Mouse (Mus musculus): ENCODE measurements around the gene Slco3a1. TPM values are rescaled to one million over a fixed set of nuclear protein-coding genes. Genes with fewer than 3 reads are reported as not detected.

The Slco3a1 gene
- 42.8 and 51.8 TPM in 2 replicates for polyA plus RNA-seq (2015; fragmentation: Nextera tagmentation; extraction: Ambion mirVana)

GRCm38 (mm10) chr7:74554608-74555311, at the start of gene Slco3a1:
Slco3a1 (minus strand) TSS chr7:74554780.
- Histone ChIP-seq H3K9ac (replicated peaks; ENCODE audit: low read depth) (peak within 1 kb of the TSS; percentile 52), H3K36me3 (ENCODE audit: insufficient read depth, low read length) (no peaks in the 10 kb centered on the region), H3K4me3 (ENCODE audit: low read depth, low read length) (peak within 1 kb of the TSS; percentile 70), H3K27ac (ENCODE audit: low read length) (peak within 1 kb of the TSS; percentile 63), H3K9me3 (ENCODE audit: low read length) (no peaks in the 10 kb centered on the region), H3K4me2 (replicated peaks; ENCODE audit: low read depth, low read length) (peak within 1 kb of the TSS; percentile 89), H3K4me1 (ENCODE audit: insufficient read depth, low read depth, low read length) (peaks cover 4% of the 10 kb centered on the region; the same call in 1 of the 2 replicates), H3K27me3 (replicated peaks; ENCODE audit: insufficient read depth, low read length) (0 out of 2 replicates have a peak, but pooled peaks cover 4% of the 10 kb centered on the region)
- ATAC-seq (peak; percentile 84), DNase-seq (ENCODE audit: low spot score) (peak; percentile 80)
- WGBS = under 1% methylated on average over 49 of the region's 66 CpGs
- TF ChIP-seq CTCF (IDR thresholded peaks at IDR 0.05) = peak; percentile 75
- no peak for TF ChIP-seq EP300 (IDR thresholded peaks at IDR 0.05)

- H3K4me3 ChIP-seq (ENCODE audit: low read depth, low read length) = no peak overlapping the region
- H3K9ac ChIP-seq (replicated peaks; ENCODE audit: low read depth) = no peak overlapping the region
- TF ChIP-seq CTCF (IDR thresholded peaks at IDR 0.05) (no peak), EP300 (IDR thresholded peaks at IDR 0.05) (no peak)
- H3K27me3 ChIP-seq (replicated peaks; ENCODE audit: insufficient read depth, low read length) = no peaks in the 10 kb centered on the region
- H3K36me3 ChIP-seq (ENCODE audit: insufficient read depth, low read length) = no peaks in the 10 kb centered on the region
- no peak overlapping the region for H3K27ac ChIP-seq (ENCODE audit: low read length)
- 87% methylated on average over 5 of the region's 5 CpGs for WGBS
- no peaks in the 10 kb centered on the region for H3K4me1 ChIP-seq (ENCODE audit: insufficient read depth, low read depth, low read length)
- no peaks in the 10 kb centered on the region for H3K9me3 ChIP-seq (ENCODE audit: low read length)
- no peak for DNase-seq (ENCODE audit: low spot score)
- no peak overlapping the region for H3K4me2 ChIP-seq (replicated peaks; ENCODE audit: low read depth, low read length)
- ATAC-seq = no peak
These were observed 46.4 kb upstream of the Slco3a1 start for GRCm38 (mm10) chr7:74600996-74601395.

- no peak for ATAC-seq
- Histone ChIP-seq H3K27me3 (replicated peaks; ENCODE audit: insufficient read depth, low read length) (no peaks in the 10 kb centered on the region), H3K4me2 (replicated peaks; ENCODE audit: low read depth, low read length) (no peak overlapping the region), H3K4me1 (ENCODE audit: insufficient read depth, low read depth, low read length) (no peaks in the 10 kb centered on the region), H3K4me3 (ENCODE audit: low read depth, low read length) (no peak overlapping the region), H3K9me3 (ENCODE audit: low read length) (no peaks in the 10 kb centered on the region), H3K9ac (replicated peaks; ENCODE audit: low read depth) (no peak overlapping the region), H3K27ac (ENCODE audit: low read length) (no peak overlapping the region), H3K36me3 (ENCODE audit: insufficient read depth, low read length) (no peaks in the 10 kb centered on the region)
- DNase-seq (ENCODE audit: low spot score) = no peak
- TF ChIP-seq CTCF (IDR thresholded peaks at IDR 0.05) (no peak), EP300 (IDR thresholded peaks at IDR 0.05) (no peak)
- 81% methylated on average over 1 of the region's 1 CpGs for WGBS
These were observed 24.8 kb upstream of the Slco3a1 start for GRCm38 (mm10) chr7:74579411-74579810.

- no peak for DNase-seq (ENCODE audit: low spot score)
- Histone ChIP-seq H3K27me3 (replicated peaks; ENCODE audit: insufficient read depth, low read length) (no peaks in the 10 kb centered on the region), H3K27ac (ENCODE audit: low read length) (no peak overlapping the region), H3K36me3 (ENCODE audit: insufficient read depth, low read length) (no peaks in the 10 kb centered on the region), H3K9ac (replicated peaks; ENCODE audit: low read depth) (no peak overlapping the region), H3K4me3 (ENCODE audit: low read depth, low read length) (no peak overlapping the region), H3K9me3 (ENCODE audit: low read length) (no peaks in the 10 kb centered on the region), H3K4me2 (replicated peaks; ENCODE audit: low read depth, low read length) (no peak overlapping the region), H3K4me1 (ENCODE audit: insufficient read depth, low read depth, low read length) (no peaks in the 10 kb centered on the region)
- 60% methylated on average over 3 of the region's 3 CpGs for WGBS
- TF ChIP-seq CTCF (IDR thresholded peaks at IDR 0.05) (no peak), EP300 (IDR thresholded peaks at IDR 0.05) (no peak)
- ATAC-seq = no peak
These were observed 21.1 kb upstream of the Slco3a1 start for GRCm38 (mm10) chr7:74575678-74576077.

- Histone ChIP-seq H3K4me3 (ENCODE audit: low read depth, low read length) (peak overlapping the region; percentile 70), H3K9me3 (ENCODE audit: low read length) (no peaks in the 10 kb centered on the region), H3K27me3 (replicated peaks; ENCODE audit: insufficient read depth, low read length) (0 out of 2 replicates have a peak, but pooled peaks cover 4% of the 10 kb centered on the region), H3K9ac (replicated peaks; ENCODE audit: low read depth) (no peak overlapping the region), H3K36me3 (ENCODE audit: insufficient read depth, low read length) (no peaks in the 10 kb centered on the region), H3K4me1 (ENCODE audit: insufficient read depth, low read depth, low read length) (peaks cover 4% of the 10 kb centered on the region; the same call in 1 of the 2 replicates), H3K27ac (ENCODE audit: low read length) (no peak overlapping the region), H3K4me2 (replicated peaks; ENCODE audit: low read depth, low read length) (peak overlapping the region; percentile 89)
- WGBS = 19% methylated on average over 6 of the region's 6 CpGs
- peak; percentile 78 for DNase-seq (ENCODE audit: low spot score)
- ATAC-seq = peak; percentile 56
- peak; percentile 80 for TF ChIP-seq CTCF (IDR thresholded peaks at IDR 0.05)
- TF ChIP-seq EP300 (IDR thresholded peaks at IDR 0.05) = no peak
These were observed 836 bp upstream of the Slco3a1 start for GRCm38 (mm10) chr7:74555416-74555815.

- Histone ChIP-seq H3K4me2 (replicated peaks; ENCODE audit: low read depth, low read length) (peak overlapping the region; percentile 89), H3K9ac (replicated peaks; ENCODE audit: low read depth) (peak overlapping the region; percentile 52), H3K9me3 (ENCODE audit: low read length) (no peaks in the 10 kb centered on the region), H3K4me3 (ENCODE audit: low read depth, low read length) (peak overlapping the region; percentile 70), H3K27ac (ENCODE audit: low read length) (peak overlapping the region; percentile 63; the same call in 1 of the 2 replicates), H3K27me3 (replicated peaks; ENCODE audit: insufficient read depth, low read length) (0 out of 2 replicates have a peak, but pooled peaks cover 4% of the 10 kb centered on the region), H3K36me3 (ENCODE audit: insufficient read depth, low read length) (no peaks in the 10 kb centered on the region), H3K4me1 (ENCODE audit: insufficient read depth, low read depth, low read length) (peaks cover 4% of the 10 kb centered on the region; the same call in 1 of the 2 replicates)
- peak; percentile 73 for ATAC-seq
- peak; percentile 50 for TF ChIP-seq CTCF (IDR thresholded peaks at IDR 0.05)
- no peak for TF ChIP-seq EP300 (IDR thresholded peaks at IDR 0.05)
- under 1% methylated on average over 41 of the region's 46 CpGs for WGBS
- DNase-seq (ENCODE audit: low spot score) = peak; percentile 65
These were observed 479 bp downstream of the Slco3a1 start for GRCm38 (mm10) chr7:74554041-74554561.

All from lung, postnatal 0 days (tissue).